Mouse (Mus musculus) right cerebral cortex, postnatal 25 days (tissue): ENCODE results near the gene Serpinb6a.
"Not testable (repeated sequence)": the region's sequence is repeated elsewhere in the genome, so short reads cannot be mapped to it uniquely, and the experiment has no call there.

ENCODE experiments used
- DNase-seq: peaks from one replicate; pipeline ENCODE4 v3.0.0; 2022

Serpinb6a gene

GRCm38 (mm10) chr13:33966574-33966973, 36.0 kb downstream of the Serpinb6a start:
- no peak for DNase-seq

GRCm38 (mm10) chr13:33966025-33966412, 36.6 kb downstream of the Serpinb6a start:
- no peak for DNase-seq

- no peak for DNase-seq
Observed at GRCm38 (mm10) chr13:33965056-33966024, 37.3 kb downstream of the Serpinb6a start.

DNA sequence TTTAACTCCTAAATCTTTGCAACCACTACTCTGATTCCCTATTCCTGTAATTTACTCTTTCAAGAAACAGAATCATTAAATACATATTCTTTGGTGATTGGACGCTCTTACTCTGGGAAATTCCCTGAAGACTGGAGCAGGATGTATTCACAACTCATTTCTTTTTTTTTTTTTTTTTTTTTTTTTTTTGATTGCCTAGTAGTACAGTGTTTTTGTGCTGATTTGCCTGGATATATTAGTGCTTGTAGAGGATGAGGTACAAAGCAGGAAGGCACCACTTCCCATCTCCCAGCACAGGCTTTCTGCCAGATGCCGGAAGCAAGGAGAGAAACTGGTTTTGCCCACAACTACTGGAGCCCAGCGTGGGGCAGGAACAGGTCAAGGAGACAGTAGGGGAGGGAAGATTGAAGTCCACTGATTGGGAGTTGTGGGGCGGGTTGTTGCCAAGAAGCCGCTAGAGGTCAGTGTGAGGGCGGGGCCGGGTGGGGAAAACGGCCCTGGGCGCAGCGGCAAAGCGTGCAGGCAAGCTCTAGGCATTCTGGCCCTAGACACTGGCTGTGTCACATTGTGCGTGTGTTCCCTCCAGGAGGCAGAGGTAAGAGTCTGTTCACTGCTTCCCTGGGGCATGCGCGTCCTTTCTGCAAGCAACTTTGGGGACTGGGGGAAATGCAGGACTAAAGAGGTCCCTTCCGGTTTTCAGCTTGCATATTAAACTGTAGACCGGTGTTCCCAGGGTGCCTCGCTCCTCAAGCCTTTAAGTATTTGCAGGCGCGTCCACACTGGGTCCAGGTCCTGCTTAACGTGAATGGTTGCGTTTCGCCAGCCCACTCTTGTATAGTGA, 38.2 kb downstream of the Serpinb6a start, which contains the start of gene Nqo2:
Nqo2 (plus strand) TSS at position 482 of the 841 bp plus-strand sequence.
- peak; percentile 56 for DNase-seq

GRCm38 (mm10) chr13:33959771-33960170, 42.8 kb downstream of the Serpinb6a start:
- no peak for DNase-seq

DNA sequence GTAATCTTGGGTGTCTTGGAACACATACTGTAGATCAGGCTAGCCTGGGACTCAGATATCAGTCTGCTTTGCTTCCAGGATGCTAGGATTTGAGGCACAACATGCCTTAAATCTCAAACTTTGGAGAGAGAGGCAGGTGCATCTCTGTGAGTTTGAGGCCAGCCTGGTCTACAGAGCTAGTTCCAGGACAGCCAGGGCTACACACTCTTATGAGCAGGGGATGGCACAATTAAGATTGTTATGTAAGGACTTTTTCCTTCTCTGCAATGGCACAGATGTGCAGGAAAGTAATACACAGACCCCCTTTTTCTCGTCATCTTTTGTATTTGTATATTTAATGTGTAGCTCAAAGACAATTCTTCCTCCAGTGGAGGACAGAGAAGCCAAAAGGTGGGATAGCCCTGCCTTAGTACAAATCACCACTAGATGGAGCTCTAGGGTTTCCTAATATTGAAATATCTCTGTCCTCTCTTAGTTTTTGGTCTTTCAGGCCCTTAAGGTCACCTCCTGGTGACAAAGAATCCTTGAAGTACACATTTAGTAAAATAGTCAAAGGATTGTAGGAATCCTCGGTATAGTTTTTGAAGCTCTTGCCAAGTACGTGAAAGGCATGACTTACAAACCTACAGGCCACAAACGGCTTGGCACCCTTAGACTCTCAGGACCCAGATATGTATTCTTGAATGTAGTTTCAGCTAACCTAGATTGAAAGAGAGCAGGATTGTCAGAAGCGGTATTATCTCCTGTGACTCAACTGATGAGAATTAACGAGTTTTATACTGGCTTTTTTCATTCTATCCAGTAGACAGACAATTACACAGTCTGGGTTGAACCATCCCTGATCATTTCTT, 45.8 kb downstream of the Serpinb6a start:
- DNase-seq: no peak

DNA sequence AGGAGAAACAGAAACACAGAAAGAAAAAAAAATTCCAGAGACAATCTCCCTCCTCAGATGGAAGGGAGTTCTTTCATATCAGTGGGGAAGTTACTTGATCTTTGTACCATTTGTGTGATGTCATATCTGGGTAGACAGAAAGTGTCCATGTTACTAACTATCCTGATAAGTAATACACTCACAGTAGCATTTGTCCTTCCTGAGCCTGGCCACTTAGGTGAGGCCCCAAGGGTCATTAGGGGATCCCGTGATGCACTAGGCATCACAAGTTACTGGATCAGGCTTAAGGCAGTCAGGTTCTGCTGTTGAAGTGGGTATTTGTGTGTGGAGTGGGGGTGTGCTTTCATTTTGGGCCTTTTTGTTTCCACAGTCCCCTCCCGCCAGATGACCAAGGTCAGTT, 49.6 kb downstream of the Serpinb6a start:
- no peak for DNase-seq

DNA sequence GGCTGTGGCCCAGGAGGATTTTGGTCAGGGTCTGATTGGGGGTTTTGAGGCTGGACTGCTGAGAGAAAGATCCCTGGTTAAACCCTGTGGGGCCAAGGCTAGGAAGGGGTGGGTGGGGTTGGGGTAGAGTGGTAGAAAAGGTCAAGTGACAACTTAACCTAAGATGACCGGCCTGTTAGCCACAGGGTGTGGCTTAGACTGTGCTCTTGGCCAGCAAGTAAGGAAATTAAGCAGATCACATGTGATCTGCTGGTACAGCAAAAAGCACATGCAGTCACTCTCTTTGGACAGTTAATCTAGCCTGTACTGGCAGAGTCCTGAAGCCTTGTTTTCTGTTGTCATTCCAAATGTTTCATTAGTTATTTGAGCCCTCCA, 50.5 kb downstream of the Serpinb6a start:
- DNase-seq: no peak

- no peak for DNase-seq
Observed at GRCm38 (mm10) chr13:33951308-33952074, 51.1 kb downstream of the Serpinb6a start.

DNA sequence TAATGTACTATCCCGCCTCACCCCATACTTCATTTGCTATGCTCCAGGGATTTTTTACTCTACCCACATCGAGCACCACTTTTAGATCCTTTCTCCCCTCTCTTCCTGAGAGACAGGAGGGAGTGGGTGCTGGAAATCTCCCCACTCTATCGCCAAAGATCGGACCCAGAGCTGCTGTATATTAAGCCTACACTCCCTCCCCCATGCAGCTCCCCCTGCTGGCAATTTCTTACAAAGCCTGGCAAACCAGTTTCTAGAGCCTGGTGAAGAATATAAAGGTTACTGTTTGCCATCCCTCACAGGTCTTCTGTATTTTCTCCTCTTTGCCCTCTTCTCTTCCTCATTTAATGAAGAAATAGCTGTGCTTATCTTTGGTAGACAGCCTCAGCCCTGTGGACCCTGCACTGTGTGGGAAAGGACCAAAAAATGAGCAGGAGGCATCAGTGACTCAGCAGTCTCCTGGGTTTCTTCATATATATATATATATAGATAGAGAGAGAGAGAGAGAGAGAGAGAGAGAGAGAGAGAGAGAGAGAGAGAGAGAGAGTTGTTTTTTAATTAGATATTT, 60.3 kb downstream of the Serpinb6a start:
- DNase-seq: peak; percentile 12

GRCm38 (mm10) chr13:33941288-33941808, 61.2 kb downstream of the Serpinb6a start:
- DNase-seq: no peak

- not testable (repeated sequence) for DNase-seq
Observed at GRCm38 (mm10) chr13:33937587-33937986, 65.0 kb downstream of the Serpinb6a start.

DNA sequence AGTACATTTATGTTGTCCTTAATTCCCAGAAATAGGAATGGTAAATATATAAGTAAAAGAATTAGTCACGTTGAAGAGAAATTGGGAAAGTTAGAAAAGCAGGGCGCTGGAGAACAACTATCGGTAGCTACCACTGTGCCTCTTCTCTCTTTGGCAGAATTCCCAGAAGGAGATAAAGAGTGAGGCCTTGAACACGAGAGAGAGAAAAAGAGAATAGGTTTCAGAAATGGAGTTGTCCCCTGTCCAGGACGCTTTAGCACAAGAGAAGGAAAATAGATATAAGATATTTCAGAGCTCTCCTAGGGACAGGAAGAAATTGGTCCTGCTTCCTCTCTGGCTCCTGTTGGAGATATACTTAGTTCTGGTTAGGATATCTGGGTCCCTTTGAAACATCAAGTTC, 65.4 kb downstream of the Serpinb6a start:
- DNase-seq: no peak

DNA sequence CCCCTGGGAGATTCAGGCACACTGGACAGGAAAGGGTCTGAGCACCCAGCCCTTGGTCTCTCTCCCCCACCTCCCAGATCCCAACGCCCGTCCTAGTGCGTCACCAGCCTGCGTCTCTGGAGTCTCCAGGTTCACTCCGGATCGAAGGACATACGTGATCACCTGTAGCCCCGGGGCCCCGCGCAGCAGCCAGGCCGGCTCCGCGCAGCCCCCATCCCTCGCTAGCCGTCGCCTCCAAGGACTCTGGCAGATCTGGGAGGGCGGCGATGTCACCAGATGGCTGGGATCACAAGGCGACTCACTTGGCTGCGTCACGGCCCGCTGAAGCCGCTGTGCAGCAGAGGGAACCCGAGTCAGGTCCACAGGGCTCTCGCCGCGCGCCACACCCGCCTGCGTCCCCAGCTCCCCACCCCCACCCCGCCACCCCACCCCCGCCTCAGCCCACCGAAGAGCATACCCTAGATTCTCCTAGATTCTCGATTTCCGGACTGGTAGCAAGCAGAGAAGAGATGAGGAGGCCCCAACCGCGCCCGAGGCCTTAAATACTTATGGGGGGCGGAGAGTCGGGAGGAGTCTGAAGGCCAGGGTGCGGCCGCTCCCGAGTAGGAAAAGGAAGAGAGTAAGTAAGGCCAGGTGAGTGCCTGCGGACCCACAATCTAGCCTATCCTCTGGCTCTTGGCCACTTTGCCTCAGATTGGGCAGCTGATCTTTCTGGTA, 67.0 kb downstream of the Serpinb6a start:
- DNase-seq: peak; percentile 72

DNA sequence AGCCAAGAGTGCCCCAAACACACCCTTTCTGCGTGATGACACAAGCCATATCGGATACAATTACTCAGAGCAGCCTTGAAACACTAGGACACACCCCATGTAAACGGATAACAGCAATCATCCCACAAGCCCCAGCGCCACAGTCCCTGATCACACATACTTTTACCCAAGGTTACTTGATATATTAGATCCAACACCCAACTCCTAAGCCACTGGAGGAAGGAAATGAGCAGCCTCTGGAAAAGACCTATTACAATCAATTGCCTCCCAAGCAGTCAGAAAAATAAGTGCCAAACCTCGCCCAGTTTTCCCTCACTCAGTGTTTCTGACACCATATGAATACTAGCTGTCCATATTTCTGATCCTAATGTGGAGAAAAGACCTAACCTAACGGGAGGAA, 67.9 kb downstream of the Serpinb6a start:
- DNase-seq: no peak

- no peak for DNase-seq
Observed at GRCm38 (mm10) chr13:33930912-33931311, 71.7 kb downstream of the Serpinb6a start.

DNA sequence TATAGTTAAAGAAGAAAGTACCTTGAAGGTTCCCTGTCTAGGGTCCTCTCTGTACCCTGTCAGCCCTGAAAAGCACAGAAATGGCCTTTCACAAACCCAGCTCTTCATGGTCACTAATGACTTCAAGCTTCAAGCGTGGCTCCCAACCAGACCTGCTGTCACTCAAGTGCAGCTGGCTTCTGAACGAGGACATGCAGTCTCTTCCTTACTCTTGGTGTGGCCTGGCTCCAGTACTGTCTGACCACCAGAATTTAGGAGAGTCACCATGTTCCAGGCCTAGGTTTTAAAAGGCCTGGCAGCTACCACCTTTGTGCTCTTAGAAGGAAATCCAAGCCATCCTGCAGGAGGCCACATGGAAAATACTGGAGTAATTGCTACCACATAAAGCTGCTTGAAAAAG, 72.3 kb downstream of the Serpinb6a start:
- DNase-seq: no peak

DNA sequence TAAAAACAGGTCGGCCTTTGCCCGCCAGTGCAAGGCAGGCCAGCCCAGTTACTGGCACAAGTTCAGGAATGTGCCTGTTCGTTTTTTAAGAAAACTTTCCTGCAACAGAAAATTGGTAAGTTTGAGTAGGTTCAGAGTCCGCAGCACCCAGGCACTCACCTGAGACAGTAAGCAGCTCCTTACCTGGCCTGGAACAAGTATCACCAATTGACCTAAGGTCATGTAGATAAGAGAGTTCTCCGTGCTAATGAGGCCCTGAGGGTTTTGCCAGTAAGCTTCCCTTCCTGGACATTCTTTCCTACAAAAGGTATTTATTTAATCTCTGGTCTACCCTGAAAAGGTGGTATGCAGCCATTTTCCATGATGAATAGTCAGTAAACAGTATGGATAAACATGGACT, 80.9 kb downstream of the Serpinb6a start:
- no peak for DNase-seq

GRCm38 (mm10) chr13:33921041-33921440, 81.6 kb downstream of the Serpinb6a start:
- DNase-seq: no peak

DNA sequence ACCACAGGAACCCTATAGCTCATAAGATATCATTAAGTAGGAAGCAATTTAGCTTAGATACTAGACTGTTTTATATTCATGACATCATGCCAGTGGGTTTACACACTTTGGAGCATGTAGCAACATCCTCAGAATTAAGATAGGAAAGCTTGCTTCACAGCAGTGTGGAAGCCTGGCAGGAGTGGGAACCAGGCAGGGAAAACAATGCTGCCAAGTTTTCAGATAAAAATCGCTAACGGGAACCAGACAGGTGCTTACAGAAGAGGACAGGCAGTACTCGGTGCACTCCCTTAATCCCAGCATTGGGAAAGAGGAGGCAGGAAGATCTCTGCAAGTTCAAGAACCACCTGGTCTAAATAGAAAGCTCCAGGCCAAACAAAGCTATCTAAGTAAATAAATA, 95.8 kb downstream of the Serpinb6a start:
- DNase-seq: no peak
